Mouse (Mus musculus) cerebellum, adult 9-10 months (tissue): Measurements from ENCODE around the gene Nup210.

Experiments used
- DNase-seq: peaks from one replicate; pipeline ENCODE4 v3.0.0; 2022

Gene Nup210

DNA sequence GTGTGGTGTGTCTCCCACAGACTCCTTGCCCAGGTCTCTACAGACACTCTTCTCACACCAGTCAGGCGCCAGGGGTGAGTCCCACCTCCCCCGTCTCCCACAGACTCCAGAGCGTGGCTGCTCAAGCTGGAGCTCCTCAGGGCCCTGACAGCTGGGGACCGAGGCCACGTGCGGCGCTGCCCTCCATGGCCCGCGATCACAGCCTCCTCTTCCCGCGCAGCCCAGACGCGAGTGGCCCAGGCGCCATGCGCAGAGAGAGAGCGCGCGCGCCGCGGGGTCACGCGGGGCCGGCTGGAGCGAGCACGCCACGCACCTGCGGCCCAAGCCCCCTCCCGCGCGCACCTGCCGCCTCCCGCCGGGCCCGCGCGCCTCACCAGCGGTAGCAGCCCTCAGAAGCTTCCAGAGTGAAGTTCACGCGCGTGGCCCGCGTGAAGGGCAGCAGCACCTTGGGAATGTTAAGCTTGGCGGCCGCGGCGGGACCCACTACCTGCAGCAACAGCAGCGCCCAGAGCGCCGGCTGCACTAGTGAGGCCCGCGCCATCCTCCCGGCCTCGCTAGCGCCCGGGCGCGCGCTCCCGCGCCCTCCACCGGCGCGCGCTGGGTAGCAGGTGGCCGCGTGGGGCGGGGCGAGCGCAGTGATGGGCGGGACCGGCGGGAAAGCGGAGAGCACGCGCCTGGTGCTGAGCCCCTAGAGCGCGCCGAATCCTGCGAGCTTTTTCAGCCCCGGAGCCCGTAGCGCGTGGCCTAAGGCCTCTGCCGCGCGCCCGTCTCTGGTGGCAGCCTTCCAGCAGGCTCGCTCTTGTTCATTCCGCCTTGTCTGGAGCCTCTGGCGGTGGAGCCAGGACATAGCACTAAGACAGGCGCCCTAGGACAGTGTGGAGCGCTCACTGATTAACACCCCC lies at the start of gene Nup210:
Gene Nup210 (minus strand): TSS at position 586 of the 902 bp plus-strand sequence.
- DNase-seq, result peak; percentile 98

DNA sequence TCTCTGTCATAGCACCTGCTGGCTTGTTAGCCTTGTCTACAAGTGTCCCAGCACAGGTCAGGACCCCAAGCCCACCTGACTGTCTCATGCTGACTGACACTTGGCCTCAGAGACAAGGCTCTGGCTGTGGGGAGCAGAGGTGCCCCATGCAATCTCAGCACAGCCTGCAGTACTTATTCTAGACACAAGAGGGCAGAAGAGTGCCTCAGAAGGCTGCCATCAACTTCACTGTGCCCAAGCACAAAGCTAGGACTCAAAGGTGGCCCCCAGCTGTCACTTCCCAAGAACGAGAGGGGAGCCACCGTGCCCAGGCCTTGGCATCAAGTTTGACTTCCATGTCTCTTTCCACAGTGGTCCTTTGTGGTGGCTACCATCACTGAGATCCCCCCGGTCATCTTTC lies 48.6 kb upstream of the Nup210 start:
- DNase-seq, result peak; percentile 88

DNA sequence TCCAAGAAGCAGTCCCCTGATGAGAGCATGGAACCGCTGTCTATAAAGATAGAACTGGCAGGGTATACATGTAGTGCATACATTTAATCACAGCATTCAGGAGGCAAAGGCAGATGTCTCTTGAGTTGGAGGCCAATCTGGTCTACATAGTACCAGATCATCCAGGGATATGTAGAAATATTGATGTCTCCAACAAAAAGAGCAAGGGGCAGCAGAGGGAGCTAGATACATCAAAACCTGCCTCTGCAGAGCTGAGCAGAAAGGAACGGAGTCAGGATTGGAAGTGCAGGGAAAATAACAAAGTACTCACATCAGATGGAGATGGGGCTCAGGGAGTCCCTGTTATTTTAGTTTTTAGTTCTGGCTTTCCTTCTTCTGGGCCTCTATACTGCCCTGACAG lies 48.0 kb upstream of the Nup210 start:
- no peak for DNase-seq

DNA sequence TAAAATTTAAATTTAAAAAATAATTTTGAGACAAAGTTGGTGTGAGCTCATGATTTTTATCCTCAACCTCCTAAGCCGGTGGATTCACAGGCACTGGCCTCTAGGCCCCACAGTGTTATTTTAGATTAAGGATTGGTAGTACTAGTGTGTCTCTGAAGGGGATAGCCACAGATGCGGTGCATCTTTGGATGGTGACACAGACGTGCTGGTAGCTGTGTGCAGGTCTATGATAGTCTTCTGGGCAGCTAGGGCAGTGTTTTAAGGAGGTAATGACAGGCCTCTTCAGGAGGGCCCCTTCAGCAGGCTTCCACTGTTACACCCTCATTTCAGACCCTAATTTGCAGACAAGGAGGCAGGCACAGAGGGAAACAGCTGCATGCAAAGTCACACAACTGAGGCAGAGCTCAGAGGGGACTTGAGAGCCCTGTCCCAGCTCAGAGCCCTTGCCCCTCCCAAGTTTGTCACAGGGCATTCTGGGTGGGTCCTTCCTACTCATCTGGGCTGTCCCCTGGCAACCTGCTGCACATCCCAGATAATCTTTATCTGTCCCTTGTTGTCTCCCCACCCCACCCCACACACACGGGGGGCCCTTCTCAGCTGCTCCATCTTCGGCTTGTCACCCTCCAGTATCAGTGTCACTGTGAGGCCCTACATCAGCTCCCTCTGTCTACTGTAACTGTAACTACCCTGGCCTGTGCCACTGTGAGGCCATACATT lies 46.7 kb upstream of the Nup210 start:
- no peak for DNase-seq

DNA sequence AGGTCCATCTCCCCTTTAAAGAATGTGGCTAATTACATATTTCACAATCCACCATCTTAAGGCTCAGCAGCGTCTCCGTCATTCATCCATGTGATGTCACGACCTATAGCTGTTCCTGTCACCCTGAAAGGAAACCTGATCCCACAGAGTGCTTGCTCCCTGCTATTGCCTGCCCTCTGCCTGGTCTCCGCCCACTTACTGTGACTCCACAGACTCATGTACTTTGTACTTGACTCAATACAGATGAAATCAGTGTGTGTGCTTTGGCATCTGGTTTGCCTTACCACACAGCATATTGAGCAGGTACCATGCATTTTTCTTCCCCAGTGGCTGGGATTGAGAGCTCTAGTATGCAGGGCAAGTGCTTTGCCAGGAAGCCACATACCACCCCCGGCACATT lies 45.7 kb upstream of the Nup210 start:
- DNase-seq, result no peak

DNA sequence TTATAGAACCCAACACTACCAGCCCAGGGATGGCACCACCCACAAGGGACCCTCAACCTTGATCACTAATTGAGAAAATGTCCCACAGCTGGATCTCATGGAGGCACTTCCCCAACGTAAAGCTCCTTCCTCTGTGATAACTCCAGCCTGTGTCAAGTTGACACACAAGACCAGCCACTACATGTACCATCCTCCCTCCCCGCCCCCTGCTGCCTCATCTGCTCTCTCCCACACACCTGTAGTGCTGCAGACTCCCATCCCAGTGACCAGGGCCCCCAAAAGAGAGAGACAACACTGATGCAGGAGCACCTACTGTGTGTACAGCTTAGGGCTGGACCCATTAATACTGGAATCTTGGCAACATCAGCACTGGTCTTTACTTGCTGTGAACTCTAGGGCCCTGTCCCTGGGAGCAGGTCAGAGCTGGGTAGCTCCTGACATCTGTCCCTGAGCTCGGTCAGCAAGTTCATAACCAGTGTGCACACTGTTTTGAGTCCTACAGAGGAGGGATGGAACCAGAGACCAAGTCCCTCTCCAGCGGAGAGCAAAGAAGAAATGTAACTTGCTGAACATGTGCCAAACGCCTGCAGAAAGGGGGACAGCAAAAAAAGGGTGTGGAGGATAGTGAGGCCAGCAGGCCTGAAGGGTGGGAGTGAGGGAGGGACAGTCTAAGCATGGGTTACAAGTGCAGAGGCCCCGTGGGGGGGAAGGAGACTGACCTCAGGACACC lies 45.0 kb upstream of the Nup210 start:
- DNase-seq, result peak; percentile 64

DNA sequence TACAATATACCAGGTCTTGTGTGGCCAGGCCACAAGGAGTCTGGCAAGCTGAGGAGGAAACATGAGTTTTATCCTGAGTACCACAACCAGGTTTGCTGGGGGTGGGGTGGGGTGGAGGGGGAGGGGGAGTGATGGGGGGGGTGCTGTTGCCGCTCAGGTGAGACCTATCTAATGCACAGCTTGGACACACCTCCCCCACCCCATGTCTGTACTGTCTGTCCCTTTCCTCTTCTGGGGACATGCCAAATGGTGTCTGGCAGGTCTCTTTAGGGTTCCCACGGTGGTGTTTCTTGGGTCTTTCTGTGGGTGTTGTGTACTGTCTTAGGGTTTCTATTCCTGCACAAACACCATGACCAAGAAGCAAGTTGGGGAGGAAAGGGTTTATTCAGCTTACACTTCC lies 44.3 kb upstream of the Nup210 start:
- DNase-seq, result peak; percentile 73

DNA sequence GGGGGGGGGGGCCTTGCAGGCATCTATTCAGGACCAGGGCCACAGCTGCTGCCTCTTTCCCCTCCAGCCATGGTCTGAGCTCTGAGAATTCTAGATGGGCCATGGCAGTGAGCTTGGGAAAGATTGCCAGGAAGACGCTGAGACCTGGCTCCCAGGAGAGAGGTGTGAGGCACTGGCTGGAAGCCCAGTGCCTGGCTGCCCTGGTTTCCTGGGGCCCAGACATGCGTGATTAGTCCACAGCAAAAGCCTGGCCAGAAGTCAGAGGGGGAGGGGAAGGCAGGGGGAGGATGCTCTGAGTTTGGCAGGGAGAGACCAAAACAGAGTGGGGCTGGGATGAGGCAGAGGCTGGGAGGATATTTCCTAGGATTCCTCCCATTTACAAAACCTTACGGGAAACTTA lies 43.8 kb upstream of the Nup210 start:
- peak; percentile 97 for DNase-seq

DNA sequence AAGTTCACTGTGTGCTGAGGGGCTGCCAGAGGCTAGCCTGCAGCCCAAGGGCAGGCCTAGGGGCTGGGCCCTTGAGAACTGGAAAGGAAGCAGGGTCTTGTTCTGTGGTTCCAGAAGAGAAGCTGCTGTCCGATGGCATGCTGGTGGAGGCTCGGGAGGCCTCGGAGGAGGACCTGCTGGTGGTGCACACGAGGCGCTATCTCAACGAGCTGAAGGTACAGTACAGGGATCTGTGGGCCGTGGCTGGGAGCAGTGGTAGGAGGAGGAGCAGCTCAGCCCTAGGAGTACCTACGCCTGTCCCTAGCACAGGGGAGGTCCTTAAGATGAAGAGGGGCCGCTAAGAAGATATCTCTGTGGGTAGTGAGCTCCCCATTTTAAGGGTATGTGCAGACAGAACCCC lies 42.4 kb upstream of the Nup210 start:
- no peak for DNase-seq

DNA sequence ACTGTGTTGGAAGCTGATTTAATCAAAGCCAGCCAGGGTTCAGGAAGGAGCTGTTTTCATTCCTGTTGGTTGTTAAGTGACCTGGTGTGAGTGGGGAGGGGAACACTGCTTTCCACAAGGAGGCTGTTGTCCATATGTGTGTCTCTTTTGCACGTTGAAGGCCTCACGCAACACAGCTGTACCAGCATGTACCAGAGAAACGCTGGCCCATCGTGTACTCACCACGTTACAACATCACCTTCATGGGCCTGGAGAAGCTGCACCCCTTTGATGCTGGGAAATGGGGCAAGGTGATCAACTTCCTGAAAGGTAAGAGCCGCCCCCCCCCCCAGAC lies 40.6 kb upstream of the Nup210 start:
- no peak for DNase-seq

DNA sequence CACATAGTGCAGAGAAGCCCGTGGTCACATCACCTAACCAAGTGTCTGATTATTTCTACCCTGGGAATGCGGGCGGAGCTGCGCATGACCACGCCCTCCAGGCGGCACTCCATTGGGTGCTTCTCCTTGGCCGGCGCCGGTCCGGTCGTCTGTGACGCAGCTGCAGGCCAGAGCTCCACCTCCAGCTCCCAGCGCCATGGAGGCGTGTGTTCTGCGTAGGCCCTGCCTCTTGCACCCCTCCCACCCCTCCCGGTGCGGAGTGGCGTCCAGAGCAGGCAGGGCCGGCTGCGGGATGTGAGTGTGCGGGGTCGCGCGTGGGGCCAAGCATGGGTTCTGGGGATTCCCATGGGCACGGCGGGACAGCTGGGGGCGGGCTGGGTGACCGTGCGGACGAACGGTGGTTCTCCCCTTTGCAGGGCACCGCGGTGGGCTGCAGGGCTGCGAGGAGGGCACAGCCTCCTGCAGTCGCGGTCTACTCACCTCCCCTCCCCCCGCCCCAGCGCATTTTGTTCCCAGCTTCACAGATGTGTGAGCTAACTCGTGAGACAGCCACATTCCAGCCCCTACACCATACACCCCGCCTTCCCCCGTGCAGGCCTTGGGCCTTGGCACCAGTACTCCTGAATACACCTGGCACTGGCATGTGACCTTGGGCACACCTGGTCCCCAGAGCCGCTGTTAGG lies 40.1 kb upstream of the Nup210 start, which contains the start of gene Hdac11:
Gene Hdac11 (plus strand): TSS at position 112 of the 683 bp plus-strand sequence.
- peak; percentile 94 for DNase-seq

DNA sequence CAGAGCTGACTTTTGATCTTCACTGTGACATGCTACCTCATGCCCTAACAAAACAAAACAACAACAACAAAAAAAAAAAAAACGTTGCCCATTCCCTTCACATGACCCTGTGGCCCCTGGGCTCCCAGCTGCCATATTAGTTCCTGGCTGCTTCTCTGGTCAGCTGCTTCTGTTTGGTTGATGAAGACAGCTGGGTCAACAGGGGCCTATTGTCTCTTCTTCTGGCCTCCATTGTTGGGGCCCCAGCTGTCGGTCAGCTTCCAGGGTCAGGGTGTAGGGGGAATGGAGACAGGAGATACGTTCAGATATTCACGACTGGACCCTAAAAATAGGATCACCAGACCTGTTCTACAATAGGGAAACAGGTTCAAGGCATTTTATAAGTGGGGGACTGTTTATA lies 39.4 kb upstream of the Nup210 start:
- DNase-seq, result no peak

DNA sequence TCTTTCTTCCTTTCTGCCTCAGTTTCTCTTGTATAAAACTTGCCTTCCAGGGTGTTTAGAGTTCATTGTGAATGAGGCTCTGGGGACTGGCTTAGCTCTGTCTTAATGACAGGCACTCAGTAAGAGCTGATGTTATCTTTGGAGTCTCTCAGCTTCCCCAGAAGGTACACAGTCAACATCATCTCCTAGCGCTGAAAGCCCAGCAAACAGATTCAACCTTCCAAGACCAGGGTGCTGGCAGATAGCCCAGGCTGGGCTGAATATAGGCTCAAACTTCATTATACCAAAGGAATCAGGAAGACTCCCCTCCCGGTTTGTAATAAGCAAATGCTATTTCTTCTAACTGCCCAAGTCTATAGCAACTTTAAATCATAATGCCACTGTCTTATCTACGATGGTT lies 38.7 kb upstream of the Nup210 start:
- DNase-seq, result peak; percentile 58

DNA sequence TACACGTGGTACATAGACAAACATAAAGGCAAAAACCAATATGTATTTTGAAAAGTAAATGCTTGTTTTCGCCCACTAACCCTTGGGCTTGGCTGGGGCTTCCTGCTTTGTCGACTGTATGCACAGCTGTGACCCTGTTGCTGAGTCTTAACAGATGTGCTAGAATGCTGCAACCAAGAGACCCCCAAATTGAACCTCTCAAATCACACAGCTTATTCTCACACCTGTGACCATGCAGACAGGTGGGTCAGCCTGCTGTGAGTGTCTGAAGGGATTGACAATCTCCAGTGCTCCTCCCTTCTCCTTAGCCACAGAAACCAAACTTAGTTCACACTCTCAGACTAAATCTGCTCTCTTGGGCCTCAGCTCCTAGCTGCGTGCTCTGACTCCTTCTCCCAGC lies 38.1 kb upstream of the Nup210 start:
- DNase-seq, result no peak

DNA sequence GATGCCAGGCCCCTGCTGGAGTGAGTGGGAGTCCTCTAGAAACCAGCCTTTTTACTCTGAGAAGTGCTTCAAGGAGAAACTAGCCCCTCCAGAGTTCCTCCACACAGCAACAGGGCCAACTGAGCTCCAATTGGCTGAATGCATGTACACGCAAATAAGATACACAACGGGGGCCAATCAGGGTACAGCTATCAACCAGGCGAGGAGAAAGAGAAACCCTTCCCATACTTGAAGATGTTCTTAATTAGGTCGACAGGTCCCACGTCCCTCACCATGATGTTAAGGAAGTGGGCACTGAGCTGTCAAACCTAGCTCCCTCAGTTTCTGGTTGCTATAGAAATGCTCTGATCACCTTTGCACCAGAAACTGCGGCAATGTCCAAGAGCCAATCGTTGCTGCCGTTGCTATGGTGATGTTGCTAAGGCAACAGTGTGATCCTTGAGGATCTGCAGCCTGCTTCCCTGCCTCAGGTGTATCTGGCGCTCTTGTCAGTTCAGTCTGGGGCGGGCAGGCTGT lies 37.0 kb upstream of the Nup210 start:
- peak; percentile 74 for DNase-seq

DNA sequence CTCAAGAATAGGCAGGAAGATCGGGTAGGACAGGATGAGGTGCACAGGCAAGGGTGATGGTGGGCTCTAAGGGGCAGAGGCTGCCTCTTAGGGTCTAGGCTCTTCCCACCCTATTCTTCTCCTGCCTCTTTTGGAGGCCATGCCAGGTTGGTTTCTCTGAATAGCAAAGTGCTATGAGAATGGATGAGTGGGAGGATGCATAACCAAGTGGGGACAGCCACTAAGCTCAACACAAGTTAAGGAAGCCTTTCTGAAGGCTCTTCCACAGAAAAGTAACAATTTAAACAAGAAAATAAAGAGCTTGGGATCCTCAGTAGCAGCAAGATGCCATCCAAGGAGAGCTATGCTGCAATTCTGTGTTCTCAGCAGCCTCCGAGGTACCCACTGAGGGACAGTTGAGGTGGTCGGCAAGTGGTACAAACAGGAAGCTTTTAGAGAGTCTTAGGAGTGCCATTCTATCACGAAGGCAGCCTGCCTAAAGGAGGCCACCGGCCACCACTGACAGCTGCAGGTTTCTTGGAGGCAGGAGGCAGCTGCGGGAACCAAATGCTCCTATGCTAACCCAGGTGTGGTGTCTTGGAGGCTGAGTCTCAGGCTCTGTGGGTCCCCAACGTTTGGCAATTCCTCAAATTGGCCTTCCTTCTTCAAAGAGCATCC lies 36.4 kb upstream of the Nup210 start:
- DNase-seq, result no peak

DNA sequence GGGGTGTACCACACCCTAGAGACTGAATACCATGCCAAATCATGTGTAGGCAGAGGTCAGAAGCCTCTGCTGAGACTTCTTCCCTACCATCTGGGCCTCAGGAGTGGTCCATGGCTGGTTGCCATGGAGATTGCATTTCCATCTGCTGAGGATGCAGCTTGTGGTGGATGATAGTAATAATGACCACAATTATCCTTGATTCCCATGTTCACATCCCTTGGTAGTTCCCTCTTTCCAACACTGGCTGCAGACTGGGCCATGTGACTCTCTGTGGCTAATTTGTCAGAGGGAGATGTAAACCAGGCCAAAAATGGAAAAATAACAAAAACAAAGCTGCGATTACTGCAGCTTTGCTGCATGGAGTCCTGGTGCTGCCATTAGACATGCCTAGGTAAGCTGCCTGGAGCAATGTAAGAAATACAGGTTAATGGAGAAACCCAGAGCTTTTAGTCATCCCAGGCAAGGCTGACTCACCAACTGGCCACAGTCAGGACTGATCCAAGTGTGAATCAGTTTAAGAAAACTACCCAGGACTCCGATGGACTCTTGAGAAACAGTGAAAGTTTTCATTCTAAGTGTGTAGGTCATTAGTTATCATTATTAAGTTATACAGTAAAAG lies 30.6 kb upstream of the Nup210 start:
- DNase-seq, result peak; percentile 88

DNA sequence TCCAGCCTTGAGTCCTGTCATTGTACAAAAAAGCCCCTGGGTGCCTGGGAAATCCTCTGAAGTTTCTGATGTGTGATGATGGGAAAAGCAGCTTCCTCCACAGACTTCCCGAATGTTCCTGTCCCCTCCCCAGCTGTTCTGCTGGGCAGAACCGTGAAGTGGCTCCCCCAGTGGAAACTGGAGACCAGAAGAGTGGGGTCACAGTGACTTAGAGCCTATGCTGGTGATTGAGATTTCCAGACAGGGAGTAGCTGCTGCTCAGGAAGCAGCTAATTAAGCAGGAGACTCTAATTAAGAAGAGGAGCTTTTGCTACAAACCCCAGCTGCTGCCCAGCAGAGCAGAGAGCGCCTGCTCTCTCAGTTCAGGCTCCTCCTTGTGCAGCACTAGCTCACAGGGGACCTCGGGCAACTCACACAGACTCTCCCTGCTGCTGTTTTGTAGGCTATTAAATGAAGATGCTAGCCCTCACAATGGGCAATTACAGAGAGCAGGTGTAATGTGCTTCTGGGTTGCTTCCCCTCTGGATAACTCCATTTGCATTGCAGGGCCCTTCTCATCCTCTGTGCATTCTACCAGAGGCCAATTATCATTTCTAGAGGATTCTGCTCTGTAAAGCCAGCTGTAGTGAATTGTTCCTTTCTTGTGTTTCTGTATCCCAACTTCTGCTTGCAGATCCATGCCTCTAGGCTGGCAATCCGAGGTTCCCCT lies 30.0 kb upstream of the Nup210 start:
- DNase-seq, result no peak

DNA sequence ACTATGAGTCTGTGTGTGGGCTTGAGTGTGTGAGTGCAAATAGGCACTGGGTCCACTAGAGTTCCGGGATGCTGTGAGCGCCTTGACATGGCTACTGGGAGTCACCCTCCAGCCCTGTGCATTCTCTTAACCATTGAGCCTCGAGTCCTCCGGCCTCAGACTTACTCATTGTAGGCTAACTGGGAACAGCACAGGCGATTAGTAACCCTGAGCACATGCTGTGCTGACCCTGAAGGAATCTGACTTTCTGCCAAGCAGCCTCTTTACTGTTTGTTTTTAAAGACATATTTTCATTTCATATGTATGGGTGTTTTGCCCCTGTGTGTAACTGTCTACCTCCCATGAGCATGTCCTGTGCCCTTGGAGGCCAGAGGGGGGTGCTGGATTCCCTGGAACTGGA lies 28.9 kb upstream of the Nup210 start:
- DNase-seq, result no peak

DNA sequence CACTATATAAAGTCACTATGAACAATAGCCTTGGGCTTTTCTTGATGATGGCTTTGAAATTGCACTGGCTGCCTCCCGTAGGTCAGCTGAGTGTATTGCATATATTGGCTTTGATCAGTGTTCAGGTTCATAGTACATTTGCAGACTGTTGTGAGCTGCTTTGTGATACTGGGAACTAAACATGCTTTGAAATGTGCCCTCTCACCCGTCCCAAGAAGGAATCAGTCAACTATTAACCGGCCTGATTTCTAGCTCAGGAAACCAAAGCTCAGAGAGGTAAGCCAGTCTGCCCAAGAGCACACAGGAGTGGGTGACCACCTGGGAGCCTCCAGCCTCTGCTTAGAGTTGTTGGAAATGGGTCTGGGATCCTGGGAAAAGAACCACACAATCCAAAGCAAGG lies 28.4 kb upstream of the Nup210 start:
- no peak for DNase-seq

DNA sequence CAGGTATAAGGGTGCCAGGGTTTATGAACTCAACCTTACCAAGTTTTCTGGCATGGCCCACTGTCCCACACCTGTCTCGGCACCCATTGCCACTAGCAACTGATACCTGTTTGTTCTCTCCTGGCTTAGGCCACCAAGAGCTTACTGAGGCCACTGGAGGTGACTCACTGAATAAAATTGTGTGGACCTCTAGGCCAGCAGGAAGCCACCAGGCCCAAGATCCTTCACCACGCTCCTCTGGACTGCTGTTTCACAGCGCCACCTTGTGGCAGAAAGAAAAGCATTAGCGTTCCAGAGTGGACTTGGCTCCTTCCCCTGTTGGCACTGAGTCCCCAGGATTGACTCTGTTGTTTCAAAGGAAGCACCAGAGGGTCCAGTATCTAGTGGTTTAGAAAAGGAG lies 23.2 kb upstream of the Nup210 start:
- peak; percentile 76 for DNase-seq
